Mouse (Mus musculus) erythroid progenitor cell, adult 5-6 weeks (primary cell): ENCODE measurements around the gene Fuz. TPM values are rescaled to one million over a fixed set of nuclear protein-coding genes. Genes with fewer than 3 reads are reported as not detected.
A peak's percentile ranks its signal among the peaks of the same experiment; 100 is the strongest.

Experiments
- ATAC-seq: replicated peaks from 2 replicates; pipeline ENCODE4 v1.8.0; 2016; ENCODE audit warnings: moderate number of reproducible peaks, mild to moderate bottlenecking, moderate TSS enrichment, inconsistent platforms; ENCODE audit not compliant: poor library complexity, low FRiP score, severe bottlenecking
- total RNA-seq, 2 experiments: library from RNA; stranded (forward) in 1 of 2; stranded (reverse) in 1 of 2; fragments of 150-400 nt in 1 of 2; fragments of 186-747, 209-891 nt in 1 of 2; gene quantifications; 2 replicates each; pipeline versions ENCODE4 v1.2.3 to v1.2.4; 2015 to 2017; ENCODE audit warnings: low replicate concordance in 2 of 2

Gene Fuz
- total RNA-seq, 2 experiments from 2014 or later = 2.5 to 6.7 TPM

GRCm38 (mm10) chr7:44916881-44917280 is 21.0 kb downstream of the Fuz start:
- ATAC-seq = no peak

- peak; percentile 80 for ATAC-seq
These were observed 22.3 kb downstream of the Fuz start for GRCm38 (mm10) chr7:44918219-44918618.

GRCm38 (mm10) chr7:44919127-44919526 is 23.2 kb downstream of the Fuz start:
- ATAC-seq = no peak

- ATAC-seq = peak; percentile 67
These were observed 26.7 kb downstream of the Fuz start for GRCm38 (mm10) chr7:44922530-44922929.

- no peak for ATAC-seq
These were observed 29.6 kb downstream of the Fuz start for GRCm38 (mm10) chr7:44925468-44925867.

DNA sequence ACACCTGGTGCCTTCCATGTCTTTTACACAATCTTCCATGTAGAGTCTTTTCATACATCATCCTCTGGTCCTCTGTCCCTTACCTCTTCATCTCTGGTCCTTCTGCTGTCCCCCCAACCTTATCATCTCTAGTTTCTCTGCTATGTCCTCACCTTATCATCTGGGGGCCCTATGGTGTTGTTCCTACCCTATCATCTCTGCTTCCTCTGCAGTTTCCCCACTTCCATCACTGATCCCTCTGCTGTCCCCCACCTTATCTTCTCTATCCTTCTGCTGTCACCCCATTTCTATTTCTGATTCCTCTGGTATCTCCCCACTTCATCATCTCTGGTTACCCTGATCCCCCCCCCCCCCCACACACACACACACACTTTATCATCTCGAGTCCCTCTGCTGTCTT is 32.7 kb downstream of the Fuz start:
- no peak for ATAC-seq

DNA sequence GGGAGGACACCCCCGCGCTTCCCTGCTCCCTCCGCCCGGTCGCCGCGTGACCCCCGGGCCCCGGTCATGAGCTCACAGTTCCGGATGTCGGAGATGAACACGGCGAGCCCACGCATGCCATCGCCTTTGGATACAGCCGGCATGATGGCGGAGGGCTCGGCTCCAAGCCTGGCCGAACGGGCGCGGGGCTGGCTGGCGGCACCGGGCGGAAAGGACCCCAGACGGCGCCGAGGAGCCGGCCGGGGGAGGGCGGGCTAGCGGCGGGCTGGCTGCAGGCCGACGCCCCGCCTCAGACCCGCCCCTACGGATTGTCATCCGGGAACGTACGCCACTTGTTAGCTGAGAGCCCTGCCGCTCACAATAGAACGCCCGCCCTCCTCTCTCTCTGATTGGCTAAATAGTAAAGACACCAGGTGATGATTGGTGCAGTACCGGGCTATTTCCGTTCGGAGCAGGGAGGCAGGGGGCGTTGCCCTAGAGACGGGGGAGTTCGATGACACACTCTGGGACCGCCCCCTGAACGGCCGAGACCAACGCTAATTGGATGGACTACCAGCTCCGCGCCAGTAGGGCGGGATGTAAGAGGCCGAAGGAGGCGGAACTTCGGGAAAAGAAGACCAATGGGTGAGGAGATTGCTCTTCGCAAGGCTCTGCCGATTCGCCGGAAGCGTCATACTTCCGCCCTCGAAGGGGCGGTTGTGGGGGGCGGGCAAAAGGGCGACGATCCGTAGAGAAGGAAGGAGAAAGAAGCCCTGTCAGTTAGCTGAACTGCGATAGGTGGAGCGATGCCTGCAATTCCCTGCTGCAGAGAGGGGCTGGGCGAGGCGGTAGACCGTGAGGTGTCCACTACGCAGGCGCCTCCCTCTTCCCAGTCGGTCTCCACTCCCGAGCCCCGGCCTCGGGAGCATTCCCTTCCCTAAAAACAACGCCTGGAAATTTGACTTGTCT is 33.6 kb downstream of the Fuz start, which contains the start of gene Ap2a1:
TSS of gene Ap2a1 (minus strand) at position 293 of the 948 bp plus-strand sequence.
- peak; percentile 90 for ATAC-seq

GRCm38 (mm10) chr7:44938680-44939079 is 42.8 kb downstream of the Fuz start:
- ATAC-seq = no peak

DNA sequence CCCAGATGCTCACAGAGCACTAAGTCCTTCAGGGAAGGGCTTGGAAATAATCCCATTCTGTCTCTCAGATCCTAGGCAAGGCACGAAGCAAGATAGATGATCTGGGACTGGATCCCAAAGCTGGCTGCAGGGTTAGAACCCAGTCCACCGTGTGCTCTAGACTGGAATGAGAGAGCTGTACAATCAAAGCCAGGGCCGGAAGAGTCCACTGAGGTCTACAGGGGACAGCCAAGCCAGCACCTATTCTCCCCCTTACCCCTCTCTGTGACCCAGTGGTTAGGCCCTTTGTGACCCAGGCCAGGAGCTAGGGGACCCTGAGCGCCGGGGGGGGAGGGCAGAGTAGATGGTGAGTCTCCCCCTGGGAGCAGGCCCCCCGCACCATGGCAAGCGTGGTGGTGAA is 47.0 kb downstream of the Fuz start, which contains the start of gene Tsks:
TSS of gene Tsks (plus strand) at position 301 of the 400 bp plus-strand sequence.
- 0 out of 2 replicates have a peak, but pooled peaks have one; percentile 3 for ATAC-seq

GRCm38 (mm10) chr7:44949922-44950321 is 54.0 kb downstream of the Fuz start:
- ATAC-seq = no peak

- ATAC-seq = peak; percentile 89
These were observed 56.1 kb downstream of the Fuz start for GRCm38 (mm10) chr7:44951960-44952359.

Other genes with a start within 250 kb of the Fuz start
- gene Myh14, start 225.2 kb upstream of the Fuz start, total RNA-seq (2015; ENCODE audit: low replicate concordance) = not detected in 2 replicates
- 0.08 TPM in 1 of 2 replicates, not detected in the other for gene Myh14, start 225.2 kb upstream of the Fuz start, total RNA-seq (2017; ENCODE audit: low replicate concordance)
- gene Izumo2, start 187.3 kb upstream of the Fuz start, total RNA-seq (2015; ENCODE audit: low replicate concordance) = not detected in 2 replicates
- gene Izumo2, start 187.3 kb upstream of the Fuz start, total RNA-seq (2017; ENCODE audit: low replicate concordance) = not detected in 2 replicates
- gene Vrk3, start 147.7 kb upstream of the Fuz start, total RNA-seq (2015; ENCODE audit: low replicate concordance) = 36.0 and 58.7 TPM in 2 replicates
- gene Vrk3, start 147.7 kb upstream of the Fuz start, total RNA-seq (2017; ENCODE audit: low replicate concordance) = 23.4 and 41.2 TPM in 2 replicates
- gene Zfp473, start 145.0 kb upstream of the Fuz start, total RNA-seq (2015; ENCODE audit: low replicate concordance) = 1.1 and 4.6 TPM in 2 replicates
- 3.3 and 11.9 TPM in 2 replicates for gene Zfp473, start 145.0 kb upstream of the Fuz start, total RNA-seq (2017; ENCODE audit: low replicate concordance)
- 11.7 and 23.4 TPM in 2 replicates for gene Nup62, start 80.0 kb upstream of the Fuz start, total RNA-seq (2015; ENCODE audit: low replicate concordance)
- 37.4 and 39.4 TPM in 2 replicates for gene Nup62, start 80.0 kb upstream of the Fuz start, total RNA-seq (2017; ENCODE audit: low replicate concordance)
- gene Il4i1, start 79.7 kb upstream of the Fuz start, total RNA-seq (2015; ENCODE audit: low replicate concordance) = 0.72 and 2.1 TPM in 2 replicates
- 2.6 and 3.1 TPM in 2 replicates for gene Il4i1, start 79.7 kb upstream of the Fuz start, total RNA-seq (2017; ENCODE audit: low replicate concordance)
- gene Atf5, start 79.4 kb upstream of the Fuz start, total RNA-seq (2015; ENCODE audit: low replicate concordance) = 3.4 TPM in 1 of 2 replicates, not detected in the other
- 2.1 and 2.8 TPM in 2 replicates for gene Atf5, start 79.4 kb upstream of the Fuz start, total RNA-seq (2017; ENCODE audit: low replicate concordance)
- 1.8 and 3.8 TPM in 2 replicates for gene Akt1s1, start 47.1 kb upstream of the Fuz start, total RNA-seq (2015; ENCODE audit: low replicate concordance)
- 3.7 and 27.8 TPM in 2 replicates for gene Akt1s1, start 47.1 kb upstream of the Fuz start, total RNA-seq (2017; ENCODE audit: low replicate concordance)
- gene Tbc1d17, start 47.0 kb upstream of the Fuz start, total RNA-seq (2015; ENCODE audit: low replicate concordance) = 6.8 and 58.3 TPM in 2 replicates
- 18.0 and 35.8 TPM in 2 replicates for gene Tbc1d17, start 47.0 kb upstream of the Fuz start, total RNA-seq (2017; ENCODE audit: low replicate concordance)
- 29.6 and 36.0 TPM in 2 replicates for gene Pnkp, start 38.9 kb upstream of the Fuz start, total RNA-seq (2015; ENCODE audit: low replicate concordance)
- gene Pnkp, start 38.9 kb upstream of the Fuz start, total RNA-seq (2017; ENCODE audit: low replicate concordance) = 30.9 and 58.2 TPM in 2 replicates
- gene Ptov1, start 26.3 kb upstream of the Fuz start, total RNA-seq (2015; ENCODE audit: low replicate concordance) = 16.9 and 18.4 TPM in 2 replicates
- gene Ptov1, start 26.3 kb upstream of the Fuz start, total RNA-seq (2017; ENCODE audit: low replicate concordance) = 1.8 and 4.8 TPM in 2 replicates
- gene Med25, start 3.4 kb upstream of the Fuz start, total RNA-seq (2015; ENCODE audit: low replicate concordance) = 10.1 and 18.0 TPM in 2 replicates
- 8.0 and 11.3 TPM in 2 replicates for gene Med25, start 3.4 kb upstream of the Fuz start, total RNA-seq (2017; ENCODE audit: low replicate concordance)
- 93.0 and 93.9 TPM in 2 replicates for gene Ap2a1, start 33.4 kb downstream of the Fuz start, total RNA-seq (2015; ENCODE audit: low replicate concordance)
- gene Ap2a1, start 33.4 kb downstream of the Fuz start, total RNA-seq (2017; ENCODE audit: low replicate concordance) = 46.2 and 74.2 TPM in 2 replicates
- not detected in 2 replicates for gene Tsks, start 47.1 kb downstream of the Fuz start, total RNA-seq (2015; ENCODE audit: low replicate concordance)
- not detected in 2 replicates for gene Tsks, start 47.1 kb downstream of the Fuz start, total RNA-seq (2017; ENCODE audit: low replicate concordance)
- gene Cpt1c, start 78.8 kb downstream of the Fuz start, total RNA-seq (2015; ENCODE audit: low replicate concordance) = 1.1 TPM in 1 of 2 replicates, not detected in the other
- 1.7 TPM in 1 of 2 replicates, not detected in the other for gene Cpt1c, start 78.8 kb downstream of the Fuz start, total RNA-seq (2017; ENCODE audit: low replicate concordance)
- 17.3 and 28.9 TPM in 2 replicates for gene Prmt1, start 90.5 kb downstream of the Fuz start, total RNA-seq (2015; ENCODE audit: low replicate concordance)
- gene Prmt1, start 90.5 kb downstream of the Fuz start, total RNA-seq (2017; ENCODE audit: low replicate concordance) = 2.3 and 25.4 TPM in 2 replicates
- gene Irf3, start 101.6 kb downstream of the Fuz start, total RNA-seq (2015; ENCODE audit: low replicate concordance) = 50.7 and 80.7 TPM in 2 replicates
- 44.2 and 62.0 TPM in 2 replicates for gene Irf3, start 101.6 kb downstream of the Fuz start, total RNA-seq (2017; ENCODE audit: low replicate concordance)
- gene Bcl2l12, start 102.6 kb downstream of the Fuz start, total RNA-seq (2015; ENCODE audit: low replicate concordance) = 6.3 and 10.1 TPM in 2 replicates
- gene Bcl2l12, start 102.6 kb downstream of the Fuz start, total RNA-seq (2017; ENCODE audit: low replicate concordance) = 3.6 and 8.7 TPM in 2 replicates
- gene Scaf1, start 120.3 kb downstream of the Fuz start, total RNA-seq (2015; ENCODE audit: low replicate concordance) = 20.9 and 30.2 TPM in 2 replicates
- gene Scaf1, start 120.3 kb downstream of the Fuz start, total RNA-seq (2017; ENCODE audit: low replicate concordance) = 15.8 and 31.6 TPM in 2 replicates
- 15.9 and 24.1 TPM in 2 replicates for gene Rras, start 121.9 kb downstream of the Fuz start, total RNA-seq (2015; ENCODE audit: low replicate concordance)
- 0.90 TPM in 1 of 2 replicates, not detected in the other for gene Rras, start 121.9 kb downstream of the Fuz start, total RNA-seq (2017; ENCODE audit: low replicate concordance)
- gene Prr12, start 156.8 kb downstream of the Fuz start, total RNA-seq (2015; ENCODE audit: low replicate concordance) = 3.6 and 6.7 TPM in 2 replicates
- gene Prr12, start 156.8 kb downstream of the Fuz start, total RNA-seq (2017; ENCODE audit: low replicate concordance) = 0.13 and 0.23 TPM in 2 replicates
- 24.5 and 30.6 TPM in 2 replicates for gene Nosip, start 166.3 kb downstream of the Fuz start, total RNA-seq (2015; ENCODE audit: low replicate concordance)
- gene Nosip, start 166.3 kb downstream of the Fuz start, total RNA-seq (2017; ENCODE audit: low replicate concordance) = 32.7 and 54.0 TPM in 2 replicates
- gene Prrg2, start 166.6 kb downstream of the Fuz start, total RNA-seq (2015; ENCODE audit: low replicate concordance) = 2.9 and 8.8 TPM in 2 replicates
- gene Prrg2, start 166.6 kb downstream of the Fuz start, total RNA-seq (2017; ENCODE audit: low replicate concordance) = 0.91 and 6.8 TPM in 2 replicates
- 1.1 and 8.8 TPM in 2 replicates for gene Rcn3, start 196.1 kb downstream of the Fuz start, total RNA-seq (2015; ENCODE audit: low replicate concordance)
- gene Rcn3, start 196.1 kb downstream of the Fuz start, total RNA-seq (2017; ENCODE audit: low replicate concordance) = 1.9 and 4.0 TPM in 2 replicates
- 10.5 TPM in 2 replicates for gene Fcgrt, start 207.8 kb downstream of the Fuz start, total RNA-seq (2015; ENCODE audit: low replicate concordance)
- gene Fcgrt, start 207.8 kb downstream of the Fuz start, total RNA-seq (2017; ENCODE audit: low replicate concordance) = 8.3 and 9.7 TPM in 2 replicates
- 694 and 736 TPM in 2 replicates for gene Rps11, start 228.4 kb downstream of the Fuz start, total RNA-seq (2015; ENCODE audit: low replicate concordance)
- 189 and 313 TPM in 2 replicates for gene Rps11, start 228.4 kb downstream of the Fuz start, total RNA-seq (2017; ENCODE audit: low replicate concordance)
- gene Rpl13a, start 232.7 kb downstream of the Fuz start, total RNA-seq (2015; ENCODE audit: low replicate concordance) = 918 and 1,040 TPM in 2 replicates
- 765 and 800 TPM in 2 replicates for gene Rpl13a, start 232.7 kb downstream of the Fuz start, total RNA-seq (2017; ENCODE audit: low replicate concordance)
- gene Gm45713, start 240.2 kb downstream of the Fuz start, total RNA-seq (2015; ENCODE audit: low replicate concordance) = not detected in 2 replicates
- gene Gm45713, start 240.2 kb downstream of the Fuz start, total RNA-seq (2017; ENCODE audit: low replicate concordance) = 0.98 and 2.3 TPM in 2 replicates
- 3.6 and 17.2 TPM in 2 replicates for gene Flt3l, start 240.4 kb downstream of the Fuz start, total RNA-seq (2015; ENCODE audit: low replicate concordance)
- 0.23 and 4.5 TPM in 2 replicates for gene Flt3l, start 240.4 kb downstream of the Fuz start, total RNA-seq (2017; ENCODE audit: low replicate concordance)